Mouse (Mus musculus): ENCODE results near the gene Vps25. TPM values are rescaled to one million over a fixed set of nuclear protein-coding genes. Genes with fewer than 3 reads are reported as not detected.

Gene Vps25
- polyA plus RNA-seq, 1 experiment, result 80.6 TPM

- DNase-seq (ENCODE audit: low read depth, low spot score), result no peak
- WGBS, result 14% methylated on average over 5 of the region's 5 CpGs
Observed at GRCm38 (mm10) chr11:101307744-101308143, 54.2 kb downstream of the Vps25 start.

Other genes with a start within 250 kb of the Vps25 start
- 48.4 and 73.0 TPM in 2 replicates for gene Atp6v0a1, start 244.3 kb upstream of the Vps25 start, polyA plus RNA-seq (2012; rRNA removed)
- gene Naglu, start 183.7 kb upstream of the Vps25 start, polyA plus RNA-seq (2012; rRNA removed), result 12.9 and 13.6 TPM in 2 replicates
- 0.26 and 0.29 TPM in 2 replicates for gene Hsd17b1, start 175.3 kb upstream of the Vps25 start, polyA plus RNA-seq (2012; rRNA removed)
- 38.1 and 46.5 TPM in 2 replicates for gene Coasy, start 171.1 kb upstream of the Vps25 start, polyA plus RNA-seq (2012; rRNA removed)
- gene Mlx, start 166.4 kb upstream of the Vps25 start, polyA plus RNA-seq (2012; rRNA removed), result 144 and 164 TPM in 2 replicates
- gene Psmc3ip, start 158.3 kb upstream of the Vps25 start, polyA plus RNA-seq (2012; rRNA removed), result 1.3 and 1.7 TPM in 2 replicates
- gene Retreg3, start 133.8 kb upstream of the Vps25 start, polyA plus RNA-seq (2012; rRNA removed), result 53.7 and 67.9 TPM in 2 replicates
- 14.4 and 17.8 TPM in 2 replicates for gene Tubg1, start 133.8 kb upstream of the Vps25 start, polyA plus RNA-seq (2012; rRNA removed)
- 1.8 and 2.3 TPM in 2 replicates for gene Tubg2, start 97.8 kb upstream of the Vps25 start, polyA plus RNA-seq (2012; rRNA removed)
- gene Cntnap1, start 83.2 kb upstream of the Vps25 start, polyA plus RNA-seq (2012; rRNA removed), result 2.4 and 2.6 TPM in 2 replicates
- 22.9 and 31.4 TPM in 2 replicates for gene Plekhh3, start 82.4 kb upstream of the Vps25 start, polyA plus RNA-seq (2012; rRNA removed)
- 9.2 and 16.9 TPM in 2 replicates for gene Ccr10, start 78.3 kb upstream of the Vps25 start, polyA plus RNA-seq (2012; rRNA removed)
- gene Ezh1, start 27.2 kb upstream of the Vps25 start, polyA plus RNA-seq (2012; rRNA removed), result 22.1 and 30.6 TPM in 2 replicates
- 38.9 and 40.8 TPM in 2 replicates for gene Ramp2, start 7.7 kb upstream of the Vps25 start, polyA plus RNA-seq (2012; rRNA removed)
- gene Wnk4, start 6.9 kb downstream of the Vps25 start, polyA plus RNA-seq (2012; rRNA removed), result 4.5 and 5.1 TPM in 2 replicates
- gene Cntd1, start 25.3 kb downstream of the Vps25 start, polyA plus RNA-seq (2012; rRNA removed), result 0.21 and 0.37 TPM in 2 replicates
- 336 and 344 TPM in 2 replicates for gene Coa3, start 25.4 kb downstream of the Vps25 start, polyA plus RNA-seq (2012; rRNA removed)
- 59.8 and 107 TPM in 2 replicates for gene Becn1, start 48.6 kb downstream of the Vps25 start, polyA plus RNA-seq (2012; rRNA removed)
- gene Psme3, start 62.5 kb downstream of the Vps25 start, polyA plus RNA-seq (2012; rRNA removed), result 52.4 and 56.6 TPM in 2 replicates
- 4.3 and 6.9 TPM in 2 replicates for gene Aoc2, start 71.4 kb downstream of the Vps25 start, polyA plus RNA-seq (2012; rRNA removed)
- 10.9 and 16.1 TPM in 2 replicates for gene Aoc3, start 76.9 kb downstream of the Vps25 start, polyA plus RNA-seq (2012; rRNA removed)
- gene G6pc, start 113.9 kb downstream of the Vps25 start, polyA plus RNA-seq (2012; rRNA removed), result 5.1 and 20.6 TPM in 2 replicates
- gene Aarsd1, start 163.9 kb downstream of the Vps25 start, polyA plus RNA-seq (2012; rRNA removed), result 17.0 and 17.9 TPM in 2 replicates
- 0.32 and 0.41 TPM in 2 replicates for gene Gm27029, start 171.1 kb downstream of the Vps25 start, polyA plus RNA-seq (2012; rRNA removed)
- gene Rundc1, start 171.4 kb downstream of the Vps25 start, polyA plus RNA-seq (2012; rRNA removed), result 19.7 and 23.6 TPM in 2 replicates
- gene Ptges3l, start 171.6 kb downstream of the Vps25 start, polyA plus RNA-seq (2012; rRNA removed), result 1.8 and 3.2 TPM in 2 replicates
- 386 and 502 TPM in 2 replicates for gene Rpl27, start 188.6 kb downstream of the Vps25 start, polyA plus RNA-seq (2012; rRNA removed)
- gene Ifi35, start 194.7 kb downstream of the Vps25 start, polyA plus RNA-seq (2012; rRNA removed), result 96.2 and 146 TPM in 2 replicates
- gene Rnd2, start 211.3 kb downstream of the Vps25 start, polyA plus RNA-seq (2012; rRNA removed), result 13.4 and 20.2 TPM in 2 replicates
- gene Vat1, start 212.5 kb downstream of the Vps25 start, polyA plus RNA-seq (2012; rRNA removed), result 90.6 and 140 TPM in 2 replicates

Data from large intestine, adult 2 months (tissue).